Mouse (Mus musculus) ovary, postnatal 10 days (tissue): ENCODE data around the gene Pik3c2b.

Source experiments
- DNase-seq: peaks from one replicate; pipeline ENCODE4 v3.0.0; 2022; ENCODE audit warnings: low spot score

The Pik3c2b gene

DNA sequence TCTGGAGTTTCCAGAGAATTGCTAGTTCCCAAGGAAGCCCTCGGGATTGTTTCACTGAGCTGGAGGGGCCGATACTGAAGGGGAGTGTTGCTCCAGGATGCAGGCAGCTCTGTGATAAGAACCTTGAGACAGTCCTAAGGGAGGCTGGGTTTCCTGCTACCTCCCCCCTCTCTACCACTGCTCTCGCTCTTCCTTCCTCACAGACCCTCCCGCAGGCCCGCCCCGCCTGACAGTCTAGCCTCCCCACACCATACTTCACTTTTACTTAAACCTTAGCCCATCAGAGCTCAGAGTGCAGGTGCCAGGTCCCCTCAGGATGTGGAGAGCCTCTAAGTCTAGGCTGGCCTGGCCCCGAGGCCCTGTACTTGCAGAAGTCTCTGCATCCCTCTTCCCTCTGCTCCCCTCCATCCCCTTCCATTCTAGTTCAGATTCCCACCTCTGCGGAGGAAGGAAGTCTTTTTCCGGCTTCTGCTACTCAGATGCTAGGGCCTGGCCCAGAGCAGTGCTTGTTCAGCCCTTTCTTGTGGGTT is 27.9 kb downstream of the Pik3c2b start:
- no peak for DNase-seq

GRCm38 (mm10) chr1:133074541-133074940 is 29.1 kb downstream of the Pik3c2b start:
- no peak for DNase-seq

DNA sequence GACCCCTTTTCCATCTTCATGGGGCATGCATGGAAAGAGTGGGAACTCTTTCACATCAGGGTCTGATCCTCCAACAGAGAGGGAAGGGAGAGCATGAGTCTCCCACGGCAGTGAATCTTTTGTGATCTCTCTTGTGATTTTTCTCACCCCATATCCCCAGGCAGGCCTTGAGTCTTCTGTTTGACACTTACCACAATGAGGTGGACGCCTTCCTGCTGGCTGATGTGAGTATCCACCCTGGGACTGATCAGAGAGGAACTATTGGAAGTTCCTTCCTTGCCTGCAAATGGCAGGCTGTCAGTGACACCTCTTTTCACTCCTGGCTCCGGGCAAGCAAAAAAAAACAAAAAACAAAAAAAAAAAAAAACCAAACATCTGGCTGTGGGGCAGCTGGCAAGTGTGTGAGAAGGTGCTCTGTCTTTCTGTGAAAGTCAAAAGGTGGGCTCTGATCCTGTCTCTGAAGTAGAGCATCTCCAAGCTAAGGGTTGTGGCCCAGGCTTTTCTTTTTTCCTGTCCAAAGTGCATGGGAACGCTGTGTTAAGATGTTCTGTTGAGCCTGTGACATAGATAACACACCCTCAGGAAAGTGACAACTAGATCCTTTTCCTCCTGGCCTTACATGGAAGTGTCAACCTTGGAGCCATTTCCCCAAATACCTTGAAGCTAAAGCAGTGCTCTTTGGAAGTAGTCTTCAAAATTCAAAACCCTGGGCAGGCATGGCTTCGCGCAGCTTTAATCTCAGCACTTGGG is 30.4 kb downstream of the Pik3c2b start:
- DNase-seq = no peak

- DNase-seq = no peak
Measured at GRCm38 (mm10) chr1:133076681-133077514, 31.4 kb downstream of the Pik3c2b start.

DNA sequence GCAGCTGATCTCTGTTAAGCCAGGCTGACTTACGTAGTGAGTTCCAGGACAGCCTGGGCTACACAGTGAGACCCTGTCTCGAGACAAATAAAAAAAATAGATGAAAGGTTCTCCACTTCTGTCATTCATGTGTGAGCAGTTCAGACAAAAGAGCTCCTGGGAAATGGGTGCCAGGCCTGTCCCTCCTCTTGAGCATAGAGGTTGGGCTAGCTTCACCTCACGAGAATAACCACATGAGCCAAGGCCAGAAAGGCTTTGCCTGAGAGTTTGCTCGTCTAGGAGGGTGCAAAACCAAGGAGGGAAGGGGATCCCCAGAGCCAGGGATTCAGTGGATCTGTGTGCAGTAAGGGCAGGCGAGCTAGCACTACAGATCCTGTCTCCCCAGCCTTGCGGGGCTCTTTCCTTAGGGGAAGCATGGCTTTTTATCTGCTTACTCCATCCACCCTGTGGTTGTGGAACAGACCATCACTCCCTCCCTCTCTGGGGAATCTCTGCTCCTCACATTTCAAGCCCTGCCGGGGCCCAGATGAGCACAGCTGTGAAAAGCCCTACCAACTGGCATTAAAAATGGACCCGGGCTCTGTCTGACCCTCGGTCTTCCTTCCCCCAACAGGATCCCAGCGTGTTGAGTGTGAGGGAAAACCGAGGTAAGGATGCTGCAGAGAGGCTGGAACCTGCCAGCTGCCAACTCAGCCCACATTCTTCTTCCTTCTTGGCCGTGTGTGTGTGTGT is 32.3 kb downstream of the Pik3c2b start:
- no peak for DNase-seq

- DNase-seq = no peak
Measured at GRCm38 (mm10) chr1:133078338-133078727, 32.9 kb downstream of the Pik3c2b start.

DNA sequence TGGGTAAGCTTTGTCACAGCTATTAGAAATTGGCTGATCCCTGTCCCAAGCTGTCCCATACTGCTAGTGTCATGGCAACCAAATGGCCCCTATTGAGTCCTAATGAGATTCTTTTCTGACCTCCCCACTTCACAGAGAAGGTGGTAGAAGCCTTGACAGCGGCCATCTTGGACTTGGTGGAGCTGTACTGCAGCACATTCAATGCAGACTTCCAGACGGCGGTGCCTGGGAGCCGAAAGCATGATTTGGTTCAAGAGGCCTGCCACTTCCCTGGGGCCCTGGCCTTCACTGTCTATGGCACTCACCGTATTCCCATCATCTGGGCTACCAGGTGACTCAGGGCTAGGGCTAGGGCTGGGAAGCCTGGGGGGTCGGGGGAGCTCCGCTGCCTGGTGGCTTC is 34.0 kb downstream of the Pik3c2b start:
- DNase-seq = no peak

DNA sequence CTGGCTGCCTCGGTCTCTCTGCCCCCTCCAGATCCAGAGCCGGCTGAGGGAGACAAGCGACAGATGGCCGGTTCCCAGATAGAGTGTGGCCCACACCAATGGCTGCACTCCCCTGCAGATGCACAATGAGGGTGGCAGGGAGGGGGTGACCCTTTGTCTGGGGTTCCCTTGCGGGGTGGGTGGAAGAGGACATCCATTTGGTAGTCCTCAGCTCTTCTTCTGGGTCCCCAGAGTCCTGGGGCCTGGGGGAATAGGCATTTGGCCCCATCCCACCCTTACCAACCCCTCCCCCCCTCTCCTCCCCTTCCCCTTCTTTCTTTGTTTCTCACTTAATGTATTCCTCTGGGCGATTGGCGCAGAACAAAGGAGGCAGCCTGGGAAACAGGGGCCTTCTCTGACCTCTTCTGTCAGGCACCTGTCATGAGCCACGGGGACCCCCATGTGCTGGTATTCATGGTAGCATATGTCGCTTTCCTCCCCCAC is 34.7 kb downstream of the Pik3c2b start:
- no peak for DNase-seq

DNA sequence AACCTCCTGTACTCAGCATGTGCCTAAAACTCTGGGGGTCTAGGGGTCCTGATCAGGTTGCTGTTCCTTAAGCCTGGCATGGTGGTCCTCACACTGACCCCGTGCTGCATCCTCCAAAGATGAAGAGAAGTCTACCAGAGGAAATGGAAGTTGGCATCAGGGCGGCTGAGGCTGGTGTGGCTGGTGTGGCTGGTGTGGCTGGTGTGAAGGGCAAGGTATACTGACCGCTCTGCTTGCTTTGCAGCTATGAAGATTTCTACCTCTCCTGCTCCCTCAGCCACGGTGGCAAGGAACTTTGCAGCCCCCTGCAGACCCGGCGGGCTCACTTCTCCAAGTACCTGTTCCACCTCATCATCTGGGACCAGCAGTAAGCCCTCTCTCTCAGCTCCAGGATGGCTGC is 35.2 kb downstream of the Pik3c2b start:
- no peak for DNase-seq

DNA sequence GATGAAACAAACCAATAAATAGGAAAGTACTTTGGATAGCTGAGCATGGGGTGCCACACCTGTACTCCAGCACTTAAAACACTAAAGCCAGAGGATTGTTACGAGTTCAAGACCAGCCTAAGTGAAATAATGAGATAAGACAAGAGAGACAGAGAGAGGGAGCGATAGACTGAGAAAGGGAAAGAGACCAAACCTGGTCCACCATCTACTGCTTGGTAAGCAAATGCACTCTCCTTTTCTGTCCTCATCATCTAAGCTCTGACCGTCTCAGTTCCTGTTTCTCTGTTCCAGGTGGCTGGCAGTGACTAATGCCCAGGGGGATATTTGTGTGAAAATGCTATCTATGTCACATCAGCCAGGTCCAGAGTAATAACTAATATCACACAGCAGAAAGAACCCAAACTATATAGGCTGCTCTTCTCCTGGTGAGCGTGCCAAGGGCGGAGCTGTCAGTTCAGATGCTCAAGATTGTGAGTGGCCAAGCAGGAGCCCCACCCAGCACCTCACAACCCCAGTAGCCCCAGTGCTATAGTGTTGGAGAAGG is 37.6 kb downstream of the Pik3c2b start:
- DNase-seq = no peak

GRCm38 (mm10) chr1:133083942-133084625 is 38.6 kb downstream of the Pik3c2b start:
- DNase-seq = no peak

GRCm38 (mm10) chr1:133084708-133085416 is 39.4 kb downstream of the Pik3c2b start:
- DNase-seq = no peak

DNA sequence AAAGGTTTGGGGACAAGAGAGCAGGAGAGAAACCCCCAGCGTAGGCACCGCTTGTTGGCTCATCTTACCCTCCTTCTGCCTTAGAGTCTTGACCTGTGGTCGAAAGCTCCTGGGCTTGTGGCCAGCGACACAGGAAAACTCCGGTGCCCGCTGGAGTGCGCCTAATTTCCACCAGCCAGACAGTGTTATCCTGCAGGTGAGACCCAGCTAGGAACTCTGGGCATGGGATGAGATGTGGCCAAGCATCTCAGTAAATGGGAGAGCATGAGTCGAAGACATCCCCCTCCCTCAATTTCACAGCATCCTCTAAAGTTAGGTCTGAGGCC is 39.9 kb downstream of the Pik3c2b start:
- DNase-seq = no peak

GRCm38 (mm10) chr1:133086804-133087203 is 41.3 kb downstream of the Pik3c2b start:
- DNase-seq = no peak

DNA sequence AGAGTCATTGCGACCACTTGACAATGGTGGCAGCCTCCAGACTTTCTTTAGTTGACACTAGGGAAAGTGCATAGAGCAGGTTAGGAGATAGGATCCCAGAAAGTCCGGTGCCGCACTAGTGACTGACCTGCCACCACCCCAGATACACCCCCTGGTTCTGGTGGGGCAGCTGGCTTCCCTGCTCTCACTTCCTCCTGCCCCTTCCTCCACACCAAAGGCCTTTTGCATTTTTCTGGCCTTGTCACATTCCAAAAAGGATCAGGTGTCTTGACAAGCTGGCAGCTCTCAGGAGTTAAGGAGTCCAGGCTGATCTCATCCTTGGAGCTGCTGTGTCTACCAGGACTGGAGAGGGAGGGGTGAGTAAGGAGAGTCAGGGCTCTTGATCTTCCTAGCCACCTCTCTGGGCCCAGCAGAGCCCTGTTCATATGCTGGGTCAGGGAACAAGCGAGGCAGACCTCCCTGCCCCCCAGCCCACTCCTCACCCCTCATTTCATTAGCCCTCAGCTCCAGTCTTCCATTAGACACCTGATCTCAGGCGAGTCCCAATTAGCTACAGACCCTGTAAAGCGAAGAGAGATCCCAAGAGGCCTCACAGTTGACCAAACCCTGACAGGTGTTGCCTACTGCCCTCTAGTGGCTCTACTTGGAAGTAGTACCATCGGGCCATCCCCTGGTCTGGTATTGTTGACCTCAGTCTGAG is 41.9 kb downstream of the Pik3c2b start:
- DNase-seq = no peak

GRCm38 (mm10) chr1:133088196-133088595 is 42.7 kb downstream of the Pik3c2b start:
- no peak for DNase-seq

DNA sequence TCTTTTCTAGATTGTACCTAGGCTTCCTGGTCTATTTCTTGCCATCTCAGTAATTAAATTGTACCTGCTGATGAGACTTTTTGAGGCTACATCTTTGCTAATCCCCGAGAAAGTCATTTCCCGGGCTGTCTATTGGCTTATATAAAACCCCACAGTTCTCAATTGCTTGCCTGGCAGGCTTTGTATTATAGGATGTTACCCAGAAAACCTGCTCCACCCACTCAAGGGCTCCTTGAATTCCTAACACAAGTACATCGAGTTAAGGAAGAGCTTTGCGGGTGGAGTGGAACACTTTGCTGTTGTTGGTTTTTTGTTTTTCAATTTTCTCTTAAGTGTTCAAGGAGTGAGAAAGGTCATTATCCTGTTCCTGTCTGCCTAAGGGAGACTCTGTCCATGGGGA is 43.9 kb downstream of the Pik3c2b start:
- no peak for DNase-seq

DNA sequence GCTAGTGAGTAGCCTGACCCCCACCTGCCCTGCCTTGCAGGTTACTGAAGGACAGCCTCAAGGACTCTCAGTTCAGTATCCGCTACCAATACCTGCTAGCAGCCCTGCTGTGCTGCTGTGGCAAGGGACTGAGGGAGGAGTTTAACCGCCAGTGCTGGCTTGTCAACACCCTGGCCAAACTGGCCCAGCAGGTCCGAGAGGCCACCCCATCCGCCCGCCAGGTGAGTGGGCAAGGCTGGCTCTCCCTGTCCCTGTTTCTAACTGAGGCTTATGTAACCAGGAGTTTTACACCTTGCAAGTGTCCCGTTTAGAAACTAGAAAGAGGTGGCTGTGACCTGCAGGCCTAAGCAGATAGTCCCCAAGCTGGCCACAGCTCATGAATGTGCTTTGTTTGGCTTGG is 45.2 kb downstream of the Pik3c2b start:
- no peak for DNase-seq

DNA sequence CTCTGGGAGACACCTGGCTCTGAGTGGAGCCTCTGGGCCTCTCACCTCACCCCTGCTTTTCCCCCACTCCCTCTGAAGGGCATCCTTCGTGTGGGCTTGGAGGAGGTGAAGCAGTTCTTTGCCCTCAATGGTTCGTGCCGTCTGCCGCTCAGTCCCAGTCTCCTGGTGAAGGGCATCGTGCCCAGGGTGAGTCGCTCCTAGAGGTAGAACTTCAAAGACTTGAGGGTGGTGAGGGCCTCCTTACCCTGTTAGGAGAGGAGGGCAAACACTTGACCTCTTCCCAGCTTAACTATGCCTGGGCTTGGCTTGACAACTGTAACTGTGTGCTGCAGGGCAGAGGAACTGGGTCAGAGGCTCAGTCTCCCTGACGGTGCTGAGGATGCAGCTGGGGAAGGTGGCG is 46.0 kb downstream of the Pik3c2b start:
- no peak for DNase-seq

DNA sequence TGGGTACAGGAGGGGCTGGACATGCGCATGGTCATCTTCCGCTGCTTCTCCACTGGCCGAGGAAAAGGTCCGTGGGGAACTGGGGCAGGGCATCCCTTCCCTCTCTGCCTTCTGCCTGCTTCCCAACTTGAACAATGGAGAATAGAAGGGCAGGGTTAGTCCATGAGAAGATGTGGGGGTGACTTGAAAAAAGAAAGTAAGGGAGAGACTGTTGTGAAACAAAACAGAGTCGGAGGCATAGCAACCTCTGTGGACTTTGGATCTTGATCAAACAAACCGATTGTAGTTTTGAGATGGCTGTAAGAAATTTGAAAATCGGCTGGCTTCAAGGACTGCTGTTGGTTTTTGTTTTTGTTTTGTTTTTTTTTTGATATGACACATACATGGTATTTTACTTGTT is 48.3 kb downstream of the Pik3c2b start:
- DNase-seq = no peak
